Mouse (Mus musculus) liver, embryonic 14.5 days (tissue): ENCODE measurements around the gene Pear1.

Source experiments
- CTCF ChIP-seq: IDR thresholded peaks from 2 replicates; pipeline ENCODE4 v1.5.1; 2016; ENCODE audit warnings: antibody characterized with exemption, low read depth, control low read depth
- EP300 ChIP-seq: IDR thresholded peaks from 2 replicates; pipeline ENCODE4 v1.6.1; 2016; ENCODE audit warnings: antibody characterized with exemption, low read depth

DNA sequence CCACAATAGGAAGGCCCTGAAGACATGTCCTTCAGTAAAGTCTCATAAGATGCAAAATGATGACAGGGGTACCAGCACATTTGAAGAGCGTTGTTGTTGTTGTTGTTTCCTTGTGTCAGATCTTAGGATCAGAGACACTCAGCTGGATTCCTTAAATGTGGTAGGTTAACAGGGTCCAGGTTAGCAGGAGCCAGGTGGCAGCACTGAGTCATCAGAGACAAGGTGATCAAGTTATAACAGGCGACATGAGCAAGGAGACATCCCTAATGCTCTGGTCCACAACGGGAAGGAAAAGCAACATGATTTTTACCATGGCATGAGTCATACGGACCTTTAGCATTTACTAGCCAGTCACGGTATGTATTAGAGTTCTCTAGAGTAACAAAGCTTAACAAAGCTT is 9.4 kb upstream of the Pear1 start:
- peak; percentile 38; the same call in 1 of the 2 replicates for TF ChIP-seq CTCF
- no peak for TF ChIP-seq EP300
